Mouse (Mus musculus): ENCODE measurements at regions not wholly inside any gene's neighbourhood (a gene's known extent, or its start where the extent isn't known, plus 50 kb on each side); places are given as distances from the start of the nearest gene placed in this dataset.
A peak's percentile ranks its signal among the peaks of the same experiment; 100 is the strongest.

GRCm38 (mm10) chr6:108606231-108606630 lies 54.2 kb upstream of the Bhlhe40 start:
- DNase-seq (ENCODE audit: low read depth, low spot score): peak; percentile 53

- no peak for DNase-seq (ENCODE audit: low read depth, low spot score)
Measured at GRCm38 (mm10) chr6:108608308-108608707, 52.1 kb upstream of the Bhlhe40 start.

Data from skeletal muscle tissue, adult 2 months (tissue).